Mouse (Mus musculus): ENCODE results near the gene Trim54. TPM values are rescaled to one million over a fixed set of nuclear protein-coding genes. Genes with fewer than 3 reads are reported as not detected.

Gene Trim54
- polyA plus RNA-seq, 1 experiment from 2014 or later: 1.5 TPM

GRCm38 (mm10) chr5:31154152-31154553, 37.6 kb downstream of the Trim54 start, which contains the start of gene Mpv17:
Gene Mpv17, minus strand, starts transcription at chr5:31154251.
- peak within 1 kb of the TSS; percentile 77 for H3K9ac ChIP-seq (replicated peaks)
- H3K4me3 ChIP-seq (replicated peaks): peak within 1 kb of the TSS; percentile 67
- peak; percentile 95 for ATAC-seq (ENCODE audit: low FRiP score)
- peak within 1 kb of the TSS; percentile 92 for H3K4me2 ChIP-seq
- H3K27me3 ChIP-seq (replicated peaks): no peaks in the 10 kb centered on the region
- peaks cover 32% of the 10 kb centered on the region for H3K36me3 ChIP-seq
- no peaks in the 10 kb centered on the region for H3K9me3 ChIP-seq (replicated peaks)
- peaks cover 15% of the 10 kb centered on the region for H3K4me1 ChIP-seq
- WGBS: under 1% methylated on average over 19 of the region's 19 CpGs
- H3K27ac ChIP-seq (replicated peaks): peak within 1 kb of the TSS; percentile 79

DNA sequence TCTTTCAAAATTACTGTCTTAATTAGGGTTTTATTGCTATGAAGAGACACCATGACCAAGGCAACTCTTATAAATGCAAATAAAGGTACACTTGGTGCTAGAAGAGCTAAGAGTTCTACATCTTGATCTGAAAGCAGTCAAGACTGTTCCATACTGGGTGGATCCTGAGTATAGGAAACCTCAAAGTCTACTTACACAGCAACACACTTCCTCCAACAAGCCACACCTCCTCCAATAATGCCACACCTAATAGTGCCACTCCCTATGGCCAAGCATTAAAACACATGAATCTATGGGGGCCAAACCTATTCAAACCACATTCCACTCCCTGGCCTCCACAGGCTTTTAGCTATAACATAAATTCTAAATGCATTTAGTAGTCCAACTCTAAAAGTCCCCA, 46.0 kb downstream of the Trim54 start:
- H3K4me1 ChIP-seq: no peaks in the 10 kb centered on the region
- H3K27ac ChIP-seq (replicated peaks): no peak overlapping the region
- H3K36me3 ChIP-seq: peaks cover 91% of the 10 kb centered on the region
- ATAC-seq (ENCODE audit: low FRiP score): no peak
- H3K4me2 ChIP-seq: no peak overlapping the region
- no peak overlapping the region for H3K4me3 ChIP-seq (replicated peaks)
- no peaks in the 10 kb centered on the region for H3K27me3 ChIP-seq (replicated peaks)
- H3K9me3 ChIP-seq (replicated peaks): no peaks in the 10 kb centered on the region
- no peak overlapping the region for H3K9ac ChIP-seq (replicated peaks)

DNA sequence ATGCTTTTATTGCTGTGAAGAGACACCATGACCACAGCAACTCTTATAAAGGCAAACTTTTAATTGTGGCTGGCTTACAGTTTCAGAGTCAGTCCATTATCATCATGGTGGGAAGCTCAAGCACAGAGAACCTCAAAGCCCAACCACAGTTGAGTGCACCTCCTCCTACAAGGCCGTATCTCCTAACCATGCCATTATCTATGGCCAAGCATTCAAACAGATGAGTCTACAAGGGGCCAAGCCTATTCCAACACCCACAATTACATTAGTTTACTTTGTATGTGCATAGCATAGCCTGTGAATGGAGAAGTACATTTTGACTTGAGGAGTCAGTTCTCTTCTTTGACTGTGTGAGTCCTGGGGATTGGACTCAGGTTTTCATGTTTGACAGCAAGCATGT, 48.4 kb downstream of the Trim54 start:
- 89% methylated on average over 1 of the region's 1 CpGs for WGBS
- H3K9ac ChIP-seq (replicated peaks): no peak overlapping the region
- no peak overlapping the region for H3K4me3 ChIP-seq (replicated peaks)
- no peak overlapping the region for H3K27ac ChIP-seq (replicated peaks)
- no peaks in the 10 kb centered on the region for H3K9me3 ChIP-seq (replicated peaks)
- no peak for ATAC-seq (ENCODE audit: low FRiP score)
- H3K4me1 ChIP-seq: no peaks in the 10 kb centered on the region
- H3K27me3 ChIP-seq (replicated peaks): no peaks in the 10 kb centered on the region
- H3K36me3 ChIP-seq: peaks cover 91% of the 10 kb centered on the region
- no peak overlapping the region for H3K4me2 ChIP-seq

- Histone ChIP-seq H3K36me3 (peaks cover 86% of the 10 kb centered on the region), H3K9ac (replicated peaks) (no peak overlapping the region), H3K4me2 (no peak overlapping the region), H3K4me1 (no peaks in the 10 kb centered on the region), H3K27ac (replicated peaks) (no peak overlapping the region), H3K9me3 (replicated peaks) (no peaks in the 10 kb centered on the region), H3K27me3 (replicated peaks) (no peaks in the 10 kb centered on the region), H3K4me3 (replicated peaks) (no peak overlapping the region)
- no peak for ATAC-seq (ENCODE audit: low FRiP score)
- 92% methylated on average over 4 of the region's 4 CpGs for WGBS
Observed at GRCm38 (mm10) chr5:31168630-31169029, 52.1 kb downstream of the Trim54 start.

DNA sequence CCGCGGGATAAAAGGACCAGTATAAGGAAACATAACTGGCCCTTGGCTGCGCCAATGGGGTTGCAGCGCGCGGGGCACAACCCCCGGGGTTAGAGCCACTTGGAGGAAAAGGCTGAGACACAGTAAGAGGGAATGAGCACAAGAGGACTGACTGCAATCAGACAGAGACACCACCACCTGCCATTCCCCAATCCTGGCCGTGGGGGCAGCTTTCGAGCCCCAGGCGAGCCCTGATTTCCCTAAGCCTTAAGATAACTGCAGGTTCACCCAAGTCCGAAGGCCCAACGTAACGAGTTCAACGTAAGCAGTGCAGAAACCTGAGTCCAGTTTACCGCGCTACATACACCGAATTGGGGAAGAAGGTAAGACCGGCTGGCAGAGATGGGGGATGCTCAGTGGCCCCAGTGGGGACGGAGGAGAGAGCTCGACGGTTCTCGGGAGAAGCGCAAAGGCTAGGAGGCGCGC, 62.8 kb downstream of the Trim54 start:
- Histone ChIP-seq H3K27ac (replicated peaks) (peak overlapping the region; percentile 98), H3K4me1 (peaks cover 20% of the 10 kb centered on the region), H3K4me2 (peak overlapping the region; percentile 85), H3K27me3 (replicated peaks) (no peaks in the 10 kb centered on the region), H3K36me3 (peaks cover 5% of the 10 kb centered on the region), H3K9ac (replicated peaks) (peak overlapping the region; percentile 71), H3K4me3 (replicated peaks) (peak overlapping the region; percentile 87), H3K9me3 (replicated peaks) (no peaks in the 10 kb centered on the region)
- under 1% methylated on average over 25 of the region's 25 CpGs for WGBS
- ATAC-seq (ENCODE audit: low FRiP score): peak; percentile 76; the same call in 1 of the 2 replicates

DNA sequence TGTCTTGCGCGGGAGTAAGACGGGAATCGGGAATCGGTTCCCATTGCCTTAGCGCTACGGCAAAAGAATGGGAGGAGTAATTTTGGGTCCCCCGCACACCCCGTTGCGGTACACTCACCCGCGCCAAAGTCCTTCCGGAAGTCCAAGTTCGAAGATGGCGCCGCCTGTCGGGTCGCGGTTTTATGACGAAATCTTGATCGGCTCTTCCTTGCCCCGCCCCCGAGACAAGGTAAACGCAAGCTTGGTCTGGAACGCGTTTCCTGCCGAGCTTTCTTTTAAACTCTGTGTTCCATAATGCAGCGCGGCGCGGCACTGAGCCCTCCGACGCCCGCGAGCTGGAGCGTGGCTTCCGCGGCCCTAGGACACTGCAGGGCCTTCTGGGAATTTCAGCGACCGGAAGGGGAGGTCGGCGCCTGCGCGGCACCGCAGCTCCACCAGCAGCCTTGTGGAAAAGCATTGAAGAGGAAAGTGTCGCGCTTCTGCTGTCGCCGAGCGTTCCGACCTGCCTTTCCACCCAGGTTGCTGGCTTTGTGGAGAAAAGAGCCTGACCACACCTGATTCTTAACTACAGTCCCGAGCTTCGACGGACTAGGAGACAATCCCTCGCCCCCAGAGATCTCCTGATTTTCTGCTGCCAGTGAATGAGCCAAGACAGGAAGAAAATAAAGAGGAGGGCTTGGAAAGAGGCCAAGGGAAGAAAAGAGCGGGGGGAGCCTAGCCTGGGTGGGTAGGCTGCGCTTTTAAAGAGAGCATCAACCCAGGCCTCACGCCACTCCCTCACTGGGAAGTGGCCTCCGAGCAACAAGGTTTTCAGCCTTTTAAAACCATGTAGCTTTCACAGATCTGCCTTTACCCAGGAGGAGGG, 63.5 kb downstream of the Trim54 start, which contains the start of the genes Gm29609 and Gtf3c2:
Gm29609 (minus strand) TSS at position 146 of the 865 bp plus-strand sequence.
Gtf3c2 (minus strand) TSS at position 379 of the 865 bp plus-strand sequence.
- Histone ChIP-seq H3K4me2 (peak within 1 kb of the TSS; percentile 85), H3K9ac (replicated peaks) (peak within 1 kb of the TSS; percentile 71), H3K4me1 (peaks cover 20% of the 10 kb centered on the region), H3K27ac (replicated peaks) (peak within 1 kb of the TSS; percentile 98), H3K36me3 (no peaks in the 10 kb centered on the region; the same call in 1 of the 2 replicates), H3K9me3 (replicated peaks) (no peaks in the 10 kb centered on the region), H3K4me3 (replicated peaks) (peak within 1 kb of the TSS; percentile 87), H3K27me3 (replicated peaks) (no peaks in the 10 kb centered on the region)
- ATAC-seq (ENCODE audit: low FRiP score): peak; percentile 98
- under 1% methylated on average over 59 of the region's 59 CpGs for WGBS

DNA sequence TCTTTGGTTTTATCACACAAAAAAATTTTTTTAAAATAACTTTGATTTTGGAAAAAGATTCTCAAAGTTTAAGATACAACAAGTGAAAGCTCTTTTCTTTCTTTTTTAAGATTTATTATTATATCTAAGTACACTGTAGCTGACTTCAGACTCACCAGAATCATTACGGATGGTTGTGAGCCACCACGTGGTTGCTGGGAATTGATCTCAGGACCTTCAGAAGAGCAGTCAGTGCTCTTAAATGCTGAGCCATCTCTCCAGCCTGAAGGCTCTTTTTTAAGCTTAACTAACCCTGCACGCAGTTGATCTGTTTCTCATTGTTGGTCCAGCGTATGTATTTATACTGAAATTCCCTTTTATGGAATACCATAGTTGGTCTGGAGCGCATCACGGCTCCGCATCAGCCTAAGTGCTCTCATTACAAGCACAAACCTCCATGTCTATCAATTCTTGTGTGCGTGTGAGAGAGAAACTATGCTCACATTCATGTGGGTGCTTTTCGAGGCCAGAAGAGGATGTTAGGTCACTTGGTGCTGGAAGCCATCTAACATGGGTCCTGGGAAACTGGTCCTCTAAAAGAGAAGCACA, 64.8 kb downstream of the Trim54 start:
- ATAC-seq (ENCODE audit: low FRiP score): no peak
- no peak overlapping the region for H3K4me3 ChIP-seq (replicated peaks)
- no peak overlapping the region for H3K9ac ChIP-seq (replicated peaks)
- H3K4me2 ChIP-seq: no peak overlapping the region
- H3K27me3 ChIP-seq (replicated peaks): no peaks in the 10 kb centered on the region
- H3K4me1 ChIP-seq: peaks cover 20% of the 10 kb centered on the region
- no peaks in the 10 kb centered on the region for H3K36me3 ChIP-seq
- H3K27ac ChIP-seq (replicated peaks): no peak overlapping the region
- H3K9me3 ChIP-seq (replicated peaks): no peaks in the 10 kb centered on the region
- WGBS: 93% methylated on average over 9 of the region's 9 CpGs

GRCm38 (mm10) chr5:31183678-31184077, 67.2 kb downstream of the Trim54 start:
- no peaks in the 10 kb centered on the region for H3K9me3 ChIP-seq (replicated peaks)
- peaks cover 19% of the 10 kb centered on the region for H3K36me3 ChIP-seq
- H3K4me2 ChIP-seq: no peak overlapping the region
- no peak overlapping the region for H3K27ac ChIP-seq (replicated peaks)
- H3K4me3 ChIP-seq (replicated peaks): no peak overlapping the region
- whole genome bisulfite sequencing: 59% methylated on average over 4 of the region's 4 CpGs
- H3K9ac ChIP-seq (replicated peaks): no peak overlapping the region
- H3K27me3 ChIP-seq (replicated peaks): no peaks in the 10 kb centered on the region
- no peak for ATAC-seq (ENCODE audit: low FRiP score)
- peaks cover 11% of the 10 kb centered on the region for H3K4me1 ChIP-seq

Other genes starting within 250 kb of the Trim54 start
- 69.9 and 71.2 TPM in 2 replicates for gene Tmem214, start 248.7 kb upstream of the Trim54 start, polyA plus RNA-seq (2015; fragmentation: Nextera tagmentation; extraction: Ambion mirVana)
- gene Agbl5, start 228.0 kb upstream of the Trim54 start, polyA plus RNA-seq (2015; fragmentation: Nextera tagmentation; extraction: Ambion mirVana): 18.9 and 21.1 TPM in 2 replicates
- gene Ost4, start 208.9 kb upstream of the Trim54 start, polyA plus RNA-seq (2015; fragmentation: Nextera tagmentation; extraction: Ambion mirVana): 244 and 282 TPM in 2 replicates
- 24.5 and 52.1 TPM in 2 replicates for gene Emilin1, start 203.3 kb upstream of the Trim54 start, polyA plus RNA-seq (2015; fragmentation: Nextera tagmentation; extraction: Ambion mirVana)
- gene Khk, start 195.3 kb upstream of the Trim54 start, polyA plus RNA-seq (2015; fragmentation: Nextera tagmentation; extraction: Ambion mirVana): 12.7 and 17.0 TPM in 2 replicates
- gene Cgref1, start 171.1 kb upstream of the Trim54 start, polyA plus RNA-seq (2015; fragmentation: Nextera tagmentation; extraction: Ambion mirVana): 68.9 and 80.2 TPM in 2 replicates
- gene Preb, start 156.4 kb upstream of the Trim54 start, polyA plus RNA-seq (2015; fragmentation: Nextera tagmentation; extraction: Ambion mirVana): 124 and 125 TPM in 2 replicates
- gene Tcf23, start 148.1 kb upstream of the Trim54 start, polyA plus RNA-seq (2015; fragmentation: Nextera tagmentation; extraction: Ambion mirVana): 0.13 TPM in 1 of 2 replicates, not detected in the other
- gene Atraid, start 68.4 kb upstream of the Trim54 start, polyA plus RNA-seq (2015; fragmentation: Nextera tagmentation; extraction: Ambion mirVana): 173 and 179 TPM in 2 replicates
- 16.7 and 17.8 TPM in 2 replicates for gene Slc5a6, start 67.8 kb upstream of the Trim54 start, polyA plus RNA-seq (2015; fragmentation: Nextera tagmentation; extraction: Ambion mirVana)
- 11.6 and 13.5 TPM in 2 replicates for gene Cad, start 61.9 kb upstream of the Trim54 start, polyA plus RNA-seq (2015; fragmentation: Nextera tagmentation; extraction: Ambion mirVana)
- gene Dnajc5g, start 10.4 kb upstream of the Trim54 start, polyA plus RNA-seq (2015; fragmentation: Nextera tagmentation; extraction: Ambion mirVana): not detected in 2 replicates
- gene Slc30a3, start 8.5 kb upstream of the Trim54 start, polyA plus RNA-seq (2015; fragmentation: Nextera tagmentation; extraction: Ambion mirVana): 44.9 and 55.5 TPM in 2 replicates
- 0.41 TPM in 1 of 2 replicates, not detected in the other for gene Ucn, start 22.1 kb downstream of the Trim54 start, polyA plus RNA-seq (2015; fragmentation: Nextera tagmentation; extraction: Ambion mirVana)
- gene Mpv17, start 37.5 kb downstream of the Trim54 start, polyA plus RNA-seq (2015; fragmentation: Nextera tagmentation; extraction: Ambion mirVana): 57.4 and 58.0 TPM in 2 replicates
- 1.5 and 1.9 TPM in 2 replicates for gene Gm29609, start 63.2 kb downstream of the Trim54 start, polyA plus RNA-seq (2015; fragmentation: Nextera tagmentation; extraction: Ambion mirVana)
- gene Gtf3c2, start 63.4 kb downstream of the Trim54 start, polyA plus RNA-seq (2015; fragmentation: Nextera tagmentation; extraction: Ambion mirVana): 54.0 and 61.9 TPM in 2 replicates
- gene Snx17, start 76.5 kb downstream of the Trim54 start, polyA plus RNA-seq (2015; fragmentation: Nextera tagmentation; extraction: Ambion mirVana): 111 and 120 TPM in 2 replicates
- gene Eif2b4, start 76.7 kb downstream of the Trim54 start, polyA plus RNA-seq (2015; fragmentation: Nextera tagmentation; extraction: Ambion mirVana): 86.8 and 90.4 TPM in 2 replicates
- gene Zfp513, start 85.6 kb downstream of the Trim54 start, polyA plus RNA-seq (2015; fragmentation: Nextera tagmentation; extraction: Ambion mirVana): 14.2 and 14.9 TPM in 2 replicates
- gene Ppm1g, start 104.0 kb downstream of the Trim54 start, polyA plus RNA-seq (2015; fragmentation: Nextera tagmentation; extraction: Ambion mirVana): 167 and 173 TPM in 2 replicates
- 166 and 168 TPM in 2 replicates for gene Nrbp1, start 124.2 kb downstream of the Trim54 start, polyA plus RNA-seq (2015; fragmentation: Nextera tagmentation; extraction: Ambion mirVana)
- 0.36 and 0.51 TPM in 2 replicates for gene Gm9970, start 124.5 kb downstream of the Trim54 start, polyA plus RNA-seq (2015; fragmentation: Nextera tagmentation; extraction: Ambion mirVana)
- gene Krtcap3, start 135.0 kb downstream of the Trim54 start, polyA plus RNA-seq (2015; fragmentation: Nextera tagmentation; extraction: Ambion mirVana): 3.0 and 11.2 TPM in 2 replicates
- gene Ift172, start 174.4 kb downstream of the Trim54 start, polyA plus RNA-seq (2015; fragmentation: Nextera tagmentation; extraction: Ambion mirVana): 28.9 and 30.4 TPM in 2 replicates
- 102 and 129 TPM in 2 replicates for gene Fndc4, start 179.4 kb downstream of the Trim54 start, polyA plus RNA-seq (2015; fragmentation: Nextera tagmentation; extraction: Ambion mirVana)
- 0.10 and 0.24 TPM in 2 replicates for gene Gckr, start 180.7 kb downstream of the Trim54 start, polyA plus RNA-seq (2015; fragmentation: Nextera tagmentation; extraction: Ambion mirVana)

Data from neural tube, embryonic 15.5 days (tissue).